Mouse (Mus musculus) liver, embryonic 16.5 days (tissue): ENCODE measurements around the gene Relch. TPM values are rescaled to one million over a fixed set of nuclear protein-coding genes. Genes with fewer than 3 reads are reported as not detected.
"Not testable (repeated sequence)": the region's sequence is repeated elsewhere in the genome, so short reads cannot be mapped to it uniquely, and the experiment has no call there.

Experiments used
- ATAC-seq: fragments of 200-750 bp; cut with Nextera tagmentation; 2 replicates; pipeline ENCODE4 v1.8.0; 2017; ENCODE audit warnings: low read depth, mild to moderate bottlenecking, moderate number of reproducible peaks, moderate library complexity
- H3K27ac ChIP-seq: fragments of 300-500 bp; sonication (generic); 2 replicates; pipeline ENCODE4 v1.5.1; 2014; ENCODE audit warnings: mild to moderate bottlenecking, low read length
- H3K27me3 ChIP-seq: fragments of 300-500 bp; sonication (generic); 2 replicates; pipeline ENCODE4 v1.6.1; 2014; ENCODE audit warnings: low read depth, low read length, mixed read lengths; ENCODE audit not compliant: control insufficient read depth, insufficient read depth
- H3K36me3 ChIP-seq: fragments of 300-500 bp; sonication (generic); 2 replicates; pipeline ENCODE4 v1.6.1; 2014; ENCODE audit warnings: mild to moderate bottlenecking; ENCODE audit not compliant: control insufficient read depth, insufficient read depth
- H3K4me1 ChIP-seq: fragments of 300-500 bp; sonication (generic); 2 replicates; pipeline ENCODE4 v1.6.1; 2014; ENCODE audit warnings: low read depth, low read length, mixed read lengths; ENCODE audit not compliant: control insufficient read depth
- H3K4me2 ChIP-seq: fragments of 300-500 bp; sonication (generic); 2 replicates; pipeline ENCODE4 v1.6.1; 2014; ENCODE audit warnings: low read depth, low read length, mixed read lengths
- H3K4me3 ChIP-seq: fragments of 300-500 bp; sonication (generic); 2 replicates; pipeline ENCODE4 v1.5.1; 2014; ENCODE audit warnings: low read depth, mild to moderate bottlenecking, low read length
- H3K9ac ChIP-seq: fragments of 300-500 bp; sonication (generic); 2 replicates; pipeline ENCODE4 v1.6.1; 2014; ENCODE audit warnings: low read depth, low read length
- H3K9me3 ChIP-seq: fragments of 300-500 bp; sonication (generic); replicated peaks from 2 replicates; pipeline ENCODE4 v1.6.1; 2016; ENCODE audit warnings: low read length; ENCODE audit not compliant: control insufficient read depth
- WGBS: fragments of 180-500 bp; shearing (Covaris S2); extraction: QIAGEN DNeasy Blood & Tissue Kit; methylation state at CpG from one replicate; pipeline ENCODE4 v1.1.7; 2014; ENCODE audit not compliant: insufficient replicate concordance; 5-methylcytosine and 5-hydroxymethylcytosine counted together
- polyA plus RNA-seq: library from polyadenylated mRNA; unstranded; fragments of >200 nt; fragmentation: Nextera tagmentation; extraction: Ambion mirVana; gene quantifications from 2 replicates; pipeline ENCODE4 v1.2.1, GENCODE M21; 2015

Gene Relch
- polyA plus RNA-seq, 1 experiment from 2014 or later = 9.9 TPM

DNA sequence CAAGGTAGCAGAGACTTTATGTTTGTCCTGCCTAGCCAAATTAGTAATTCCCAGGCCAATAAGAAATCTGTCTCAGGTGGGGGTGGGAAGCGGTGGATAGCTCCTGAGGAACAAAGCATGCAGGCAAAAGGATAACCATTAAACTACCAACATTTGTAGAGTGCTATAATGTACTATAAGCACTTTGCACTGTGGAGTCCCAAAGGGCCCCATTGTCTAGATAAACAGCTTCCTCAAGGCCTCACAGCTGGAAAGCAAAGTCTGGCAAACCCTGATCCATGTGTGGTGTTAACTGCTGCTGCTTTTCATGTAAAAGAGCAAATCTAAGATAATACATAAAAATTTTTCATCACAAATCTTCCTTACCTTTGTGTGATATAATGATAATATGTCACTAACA lies 89.3 kb downstream of the Relch start:
- Histone ChIP-seq H3K36me3 (peaks cover 9% of the 10 kb centered on the region), H3K4me1 (no peaks in the 10 kb centered on the region), H3K4me3 (no peak overlapping the region), H3K4me2 (no peak overlapping the region), H3K27ac (no peak overlapping the region), H3K9me3 (no peaks in the 10 kb centered on the region), H3K27me3 (no peaks in the 10 kb centered on the region), H3K9ac (no peak overlapping the region)
- WGBS = 78% methylated on average over 1 of the region's 1 CpGs
- ATAC-seq = no peak

DNA sequence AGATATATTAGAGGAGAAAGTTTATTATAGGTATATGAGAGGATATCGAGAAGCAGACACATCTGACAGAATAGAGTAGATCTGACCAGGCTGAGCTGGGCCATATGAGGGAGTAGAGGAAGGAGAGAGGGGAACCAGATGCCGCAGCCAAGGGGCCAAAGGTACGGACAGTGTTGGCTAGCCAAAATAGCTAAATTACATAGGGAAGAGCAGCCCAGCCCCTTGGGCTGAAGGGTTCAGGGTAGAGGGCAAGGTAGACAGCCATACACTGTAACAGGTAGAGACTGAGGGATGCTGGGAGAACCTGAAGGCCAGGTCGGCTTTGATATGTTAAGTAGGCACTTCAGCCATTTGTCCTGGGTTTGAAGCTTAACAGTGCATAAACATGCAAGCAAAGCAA lies 95.1 kb downstream of the Relch start:
- Histone ChIP-seq H3K27me3 (no peaks in the 10 kb centered on the region), H3K4me2 (no peak overlapping the region), H3K36me3 (no peaks in the 10 kb centered on the region), H3K27ac (no peak overlapping the region), H3K9me3 (no peaks in the 10 kb centered on the region), H3K4me3 (no peak overlapping the region), H3K4me1 (no peaks in the 10 kb centered on the region), H3K9ac (no peak overlapping the region)
- no peak for ATAC-seq
- 77% methylated on average over 4 of the region's 4 CpGs for WGBS

GRCm38 (mm10) chr1:105759422-105760165 lies 95.9 kb downstream of the Relch start:
- H3K9me3 ChIP-seq = no peaks in the 10 kb centered on the region
- H3K27ac ChIP-seq = no peak overlapping the region
- H3K4me1 ChIP-seq = no peaks in the 10 kb centered on the region
- no peaks in the 10 kb centered on the region for H3K27me3 ChIP-seq
- H3K4me2 ChIP-seq = no peak overlapping the region
- no peaks in the 10 kb centered on the region for H3K36me3 ChIP-seq
- 61% methylated on average over 3 of the region's 3 CpGs for WGBS
- H3K9ac ChIP-seq = no peak overlapping the region
- no peak for ATAC-seq
- no peak overlapping the region for H3K4me3 ChIP-seq

DNA sequence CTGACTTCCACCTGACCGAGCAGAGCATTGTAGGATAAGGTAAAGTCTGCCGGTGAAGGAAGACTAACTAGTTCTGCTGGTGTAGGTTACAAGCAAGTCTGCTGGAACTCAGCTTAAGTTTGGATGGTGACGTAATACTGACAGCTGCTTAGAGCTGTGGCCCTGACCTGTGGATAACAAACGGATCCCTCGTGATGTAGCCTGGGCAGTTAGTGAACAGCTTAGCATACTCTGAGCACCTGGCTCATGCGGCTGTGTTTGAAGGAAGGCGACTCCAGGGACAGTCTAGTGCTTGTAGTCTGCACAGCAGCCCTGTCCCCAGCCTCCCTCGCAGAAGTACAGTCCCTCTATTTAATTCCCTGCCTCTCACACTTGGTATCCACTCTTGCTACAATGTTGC lies 101.9 kb downstream of the Relch start:
- no peaks in the 10 kb centered on the region for H3K4me1 ChIP-seq

DNA sequence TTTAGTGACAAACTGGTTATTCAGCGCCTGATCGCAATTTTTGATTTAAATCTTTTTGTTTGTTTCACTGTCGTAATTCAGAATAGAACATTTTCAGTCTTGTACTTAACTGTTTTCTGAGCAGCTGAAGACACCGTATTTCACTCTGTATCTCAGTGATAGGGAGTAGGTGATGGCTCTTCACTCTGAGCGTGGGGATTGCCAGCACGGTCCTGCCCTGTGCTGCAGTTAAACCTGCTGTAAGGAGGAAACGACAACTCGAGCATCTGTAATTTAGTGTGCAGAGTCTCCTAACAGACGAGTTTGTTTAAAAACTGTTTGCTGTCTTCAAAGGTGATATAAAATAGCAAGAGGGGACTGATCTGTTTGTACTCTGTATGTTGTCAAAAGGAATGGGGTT lies 102.4 kb downstream of the Relch start:
- H3K9ac ChIP-seq, H3K27me3 ChIP-seq, H3K4me3 ChIP-seq, H3K4me2 ChIP-seq, ATAC-seq, H3K4me1 ChIP-seq, H3K27ac ChIP-seq, H3K36me3 ChIP-seq, H3K9me3 ChIP-seq: not testable (repeated sequence)
- WGBS = 62% methylated on average over 9 of the region's 9 CpGs

More for the DNA sequence above, 101.9 kb downstream of the Relch start:
- no peak overlapping the region for H3K9ac ChIP-seq
- no peak overlapping the region for H3K4me3 ChIP-seq
- no peaks in the 10 kb centered on the region for H3K27me3 ChIP-seq
- no peak; the same call in 1 of the 2 replicates for ATAC-seq
- H3K36me3 ChIP-seq = no peaks in the 10 kb centered on the region
- 62% methylated on average over 8 of the region's 8 CpGs for WGBS
- no peaks in the 10 kb centered on the region for H3K9me3 ChIP-seq
- no peak overlapping the region for H3K27ac ChIP-seq
- no peak overlapping the region for H3K4me2 ChIP-seq

DNA sequence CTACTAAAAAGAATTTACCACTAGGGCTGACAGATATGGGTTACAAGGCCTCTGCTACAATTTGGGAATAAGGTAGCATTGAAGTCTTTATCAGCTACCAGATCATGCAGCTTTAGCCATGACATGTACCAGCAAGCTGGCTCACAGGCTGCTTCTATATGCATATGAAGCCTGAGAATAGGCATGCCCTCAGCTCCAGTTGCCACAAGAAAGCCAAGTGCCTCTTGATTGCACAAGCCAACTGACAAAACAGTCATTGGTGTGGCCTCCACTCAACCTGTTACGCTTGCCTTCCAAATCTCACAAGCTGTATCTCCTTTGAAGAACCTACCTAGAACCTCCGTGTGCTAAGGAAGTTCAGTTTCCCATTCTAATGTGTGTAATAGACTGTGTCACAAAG lies 104.7 kb downstream of the Relch start:
- H3K9me3 ChIP-seq = no peaks in the 10 kb centered on the region
- 70% methylated on average over 2 of the region's 2 CpGs for WGBS
- no peaks in the 10 kb centered on the region for H3K27me3 ChIP-seq
- H3K9ac ChIP-seq = no peak overlapping the region
- no peak overlapping the region for H3K4me3 ChIP-seq
- no peak overlapping the region for H3K27ac ChIP-seq
- H3K4me1 ChIP-seq = no peaks in the 10 kb centered on the region
- H3K4me2 ChIP-seq = no peak overlapping the region
- H3K36me3 ChIP-seq = no peaks in the 10 kb centered on the region
- ATAC-seq = no peak

DNA sequence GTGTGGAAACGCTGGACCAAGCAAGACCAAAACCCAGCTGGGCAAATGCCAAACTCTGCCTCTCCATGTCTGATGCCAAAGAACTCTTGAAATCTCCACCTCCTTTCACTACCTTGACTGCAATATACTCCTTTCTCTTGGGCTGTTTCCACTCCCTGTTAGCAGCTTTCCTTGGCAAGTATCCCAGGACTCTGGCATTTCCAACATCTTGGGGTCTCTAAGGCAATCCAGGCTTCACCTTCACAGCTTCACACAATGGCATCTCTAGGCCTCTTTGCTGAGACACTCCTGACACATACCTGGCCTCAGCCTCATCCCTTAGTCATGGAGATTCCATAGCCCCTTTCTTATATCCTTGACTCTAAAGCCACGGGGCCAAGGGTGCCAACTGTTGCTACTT lies 107.0 kb downstream of the Relch start:
- no peak overlapping the region for H3K4me2 ChIP-seq
- H3K4me1 ChIP-seq = no peaks in the 10 kb centered on the region
- WGBS = 53% methylated on average over 2 of the region's 2 CpGs
- no peak for ATAC-seq
- no peaks in the 10 kb centered on the region for H3K36me3 ChIP-seq
- H3K27me3 ChIP-seq = no peaks in the 10 kb centered on the region
- no peak overlapping the region for H3K9ac ChIP-seq
- H3K9me3 ChIP-seq = no peaks in the 10 kb centered on the region
- H3K4me3 ChIP-seq = no peak overlapping the region
- no peak overlapping the region for H3K27ac ChIP-seq

DNA sequence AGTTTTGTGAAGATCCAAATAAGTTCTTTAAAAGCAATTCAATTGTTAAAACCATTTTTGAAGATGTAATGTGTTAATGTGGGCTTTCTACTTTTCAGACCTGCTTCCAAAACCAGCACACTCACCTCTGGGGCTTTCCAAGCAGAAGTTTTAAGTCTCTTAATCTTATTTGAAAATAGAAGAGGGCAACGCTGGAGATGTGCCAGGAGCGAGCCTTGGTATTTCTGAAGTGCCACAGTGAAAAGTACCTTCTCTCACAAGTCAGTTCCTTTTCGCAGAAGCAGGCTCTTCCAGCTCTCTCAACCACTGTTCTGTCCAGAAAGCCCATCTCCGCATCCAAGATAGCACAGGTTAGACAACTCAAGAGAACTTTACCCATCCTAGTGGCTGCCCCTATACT lies 112.8 kb downstream of the Relch start:
- Histone ChIP-seq H3K4me2 (no peak overlapping the region), H3K4me1 (peaks cover 3% of the 10 kb centered on the region; the same call in 1 of the 2 replicates), H3K27ac (no peak overlapping the region), H3K9ac (no peak overlapping the region), H3K9me3 (no peaks in the 10 kb centered on the region), H3K36me3 (no peaks in the 10 kb centered on the region), H3K27me3 (peaks cover 18% of the 10 kb centered on the region), H3K4me3 (no peak overlapping the region)
- no peak for ATAC-seq
- 69% methylated on average over 4 of the region's 4 CpGs for WGBS

GRCm38 (mm10) chr1:105780079-105780456 lies 116.4 kb downstream of the Relch start:
- H3K9ac ChIP-seq = no peak overlapping the region
- ATAC-seq = peak; percentile 27; the same call in 1 of the 2 replicates
- no peaks in the 10 kb centered on the region for H3K36me3 ChIP-seq
- H3K9me3 ChIP-seq = no peaks in the 10 kb centered on the region
- H3K27me3 ChIP-seq = peaks cover 24% of the 10 kb centered on the region
- H3K27ac ChIP-seq = no peak overlapping the region
- peak overlapping the region; percentile 61 for H3K4me3 ChIP-seq
- peak overlapping the region; percentile 75 for H3K4me2 ChIP-seq
- H3K4me1 ChIP-seq = peaks cover 3% of the 10 kb centered on the region; the same call in 1 of the 2 replicates
- WGBS = 25% methylated on average over 12 of the region's 12 CpGs
